Mouse (Mus musculus) forebrain, embryonic 15.5 days (tissue): ENCODE data around the gene Rprd2. TPM values are rescaled to one million over a fixed set of nuclear protein-coding genes. Genes with fewer than 3 reads are reported as not detected.
"Not testable (repeated sequence)": the region's sequence is repeated elsewhere in the genome, so short reads cannot be mapped to it uniquely, and the experiment has no call there.

Experiments used
- ATAC-seq: fragments of 200-750 bp; cut with Nextera tagmentation; replicated peaks from 2 replicates; pipeline ENCODE4 v1.8.0; 2017; ENCODE audit warnings: mild to moderate bottlenecking, moderate TSS enrichment, moderate library complexity
- H3K27ac ChIP-seq: fragments of 300-500 bp; sonication (generic); replicated peaks from 2 replicates; pipeline ENCODE4 v1.5.1; 2015; ENCODE audit warnings: mild to moderate bottlenecking, inconsistent platforms
- H3K27me3 ChIP-seq: fragments of 300-500 bp; sonication (generic); 2 replicates; pipeline ENCODE4 v1.6.1; 2015; ENCODE audit warnings: inconsistent platforms
- H3K36me3 ChIP-seq: fragments of 300-500 bp; sonication (generic); 2 replicates; pipeline ENCODE4 v1.6.1; 2015; ENCODE audit warnings: mild to moderate bottlenecking, inconsistent platforms
- H3K4me1 ChIP-seq: fragments of 300-500 bp; sonication (generic); 2 replicates; pipeline ENCODE4 v1.6.1; 2015; ENCODE audit warnings: inconsistent platforms
- H3K4me2 ChIP-seq: fragments of 300-500 bp; sonication (generic); replicated peaks from 2 replicates; pipeline ENCODE4 v1.6.1; 2015; ENCODE audit warnings: mild to moderate bottlenecking, inconsistent platforms
- H3K4me3 ChIP-seq: fragments of 300-500 bp; sonication (generic); 2 replicates; pipeline ENCODE4 v1.5.1; 2015; ENCODE audit warnings: mild to moderate bottlenecking, inconsistent platforms
- H3K9ac ChIP-seq: fragments of 300-500 bp; sonication (generic); replicated peaks from 2 replicates; pipeline ENCODE4 v1.6.1; 2015; ENCODE audit warnings: mild to moderate bottlenecking, inconsistent platforms
- H3K9me3 ChIP-seq: fragments of 300-500 bp; sonication (generic); 2 replicates; pipeline ENCODE4 v1.6.1; 2016; ENCODE audit warnings: inconsistent platforms
- WGBS: fragments of 180-500 bp; shearing (Covaris S2); methylation state at CpG from one replicate; pipeline ENCODE4 v1.1.7; 2015; ENCODE audit warnings: mixed read lengths; 5-methylcytosine and 5-hydroxymethylcytosine counted together
- polyA plus RNA-seq: library from polyadenylated mRNA; unstranded; fragments of >200 nt; fragmentation: Nextera tagmentation; extraction: Ambion mirVana; gene quantifications from 2 replicates; pipeline ENCODE4 v1.2.1, GENCODE M21; 2015

The Rprd2 gene
- polyA plus RNA-seq = 21.9 and 22.1 TPM in 2 replicates

DNA sequence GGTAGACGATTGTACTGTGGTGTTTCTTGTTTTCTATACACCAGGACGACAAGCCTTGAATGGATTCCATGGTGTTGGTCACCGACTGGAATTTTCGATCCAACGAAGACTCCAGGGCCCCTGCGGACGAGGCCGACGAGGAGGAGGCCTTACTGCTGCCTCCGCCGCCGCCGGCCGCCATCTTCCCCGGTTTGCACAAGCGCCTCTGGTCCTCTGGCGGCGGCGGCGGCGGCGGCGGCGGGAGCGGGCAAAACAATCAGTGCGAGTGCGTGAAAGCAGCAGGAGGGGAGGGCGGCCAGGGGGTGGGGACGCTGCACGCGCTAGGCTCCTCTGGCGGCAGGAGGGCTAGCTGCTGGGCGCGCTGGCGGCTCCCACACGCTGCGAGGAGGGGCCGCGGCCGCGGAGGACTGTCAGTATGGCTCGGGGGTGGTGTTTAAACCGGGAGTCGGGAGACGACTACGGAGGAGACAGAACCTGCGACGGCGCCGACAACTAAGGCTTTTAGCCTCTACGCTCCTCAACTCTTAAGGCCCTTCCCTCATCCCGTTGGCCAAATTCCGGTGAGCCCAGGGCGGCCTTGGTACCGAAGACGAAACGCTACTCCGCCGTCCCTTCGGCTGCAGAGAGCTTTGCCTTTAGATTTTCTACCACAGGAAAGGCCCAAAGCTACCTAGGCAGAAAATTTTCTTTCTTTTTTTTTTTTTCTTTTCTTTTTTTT is at the start of gene Rprd2:
Rprd2 (minus strand) TSS at position 293 of the 718 bp plus-strand sequence.
- Histone ChIP-seq H3K27me3 (no peaks in the 10 kb centered on the region), H3K4me3 (peak within 1 kb of the TSS; percentile 86), H3K36me3 (no peaks in the 10 kb centered on the region), H3K4me2 (peak within 1 kb of the TSS; percentile 52), H3K27ac (peak within 1 kb of the TSS; percentile 100), H3K9me3 (no peaks in the 10 kb centered on the region), H3K4me1 (peaks cover 34% of the 10 kb centered on the region), H3K9ac (peak within 1 kb of the TSS; percentile 95)
- peak; percentile 59 for ATAC-seq
- under 1% methylated on average over 59 of the region's 60 CpGs for WGBS

DNA sequence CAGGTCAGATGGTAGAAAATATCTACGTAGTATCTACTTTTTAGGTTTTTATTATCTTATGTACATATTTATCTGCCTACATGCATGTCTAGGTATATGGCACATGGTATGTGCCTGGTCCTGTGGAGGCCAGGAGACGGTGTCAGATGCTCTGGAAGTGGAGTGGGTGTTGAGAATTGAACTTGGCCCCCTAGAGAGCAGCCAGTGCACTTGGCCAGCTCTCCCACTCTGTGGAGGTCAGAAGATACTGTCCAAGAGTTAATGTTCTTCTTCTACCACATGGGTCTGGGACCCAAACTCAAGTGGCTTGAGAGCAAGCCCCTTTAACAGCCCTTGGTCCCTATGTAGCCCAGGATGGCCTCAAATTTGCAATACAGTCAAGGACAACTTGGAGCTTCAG is 48.7 kb upstream of the Rprd2 start:
- Histone ChIP-seq H3K9me3 (no peaks in the 10 kb centered on the region), H3K4me1 (peaks cover 14% of the 10 kb centered on the region), H3K9ac (no peak overlapping the region), H3K27me3 (no peaks in the 10 kb centered on the region), H3K27ac (no peak overlapping the region), H3K36me3 (peaks cover 28% of the 10 kb centered on the region; the same call in 1 of the 2 replicates), H3K4me2 (no peak overlapping the region), H3K4me3 (no peak overlapping the region)
- 92% methylated on average over 2 of the region's 2 CpGs for WGBS
- ATAC-seq = no peak

DNA sequence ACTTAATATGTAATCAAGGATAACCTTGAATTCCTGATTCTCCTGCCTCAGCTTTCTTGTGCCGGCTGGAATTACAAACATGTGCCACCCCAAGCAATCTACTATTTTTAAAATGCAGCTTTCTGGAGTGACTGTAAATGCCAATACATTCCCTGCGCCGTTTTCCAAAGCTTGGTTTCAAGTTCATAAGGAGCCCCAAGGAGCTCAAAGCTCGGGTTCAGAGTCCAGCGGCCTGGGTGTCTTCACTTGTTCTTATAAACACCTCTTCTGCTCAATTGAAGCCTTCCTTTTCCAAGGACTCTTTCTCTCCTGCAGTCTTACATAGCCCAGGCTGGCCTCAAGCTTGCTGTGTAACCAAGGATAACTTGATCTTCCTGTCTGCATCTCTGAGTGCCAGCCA is 47.4 kb upstream of the Rprd2 start:
- Histone ChIP-seq H3K4me2 (no peak overlapping the region), H3K9ac (no peak overlapping the region), H3K4me3 (no peak overlapping the region), H3K36me3 (peaks cover 31% of the 10 kb centered on the region; the same call in 1 of the 2 replicates), H3K9me3 (no peaks in the 10 kb centered on the region), H3K27ac (no peak overlapping the region), H3K27me3 (no peaks in the 10 kb centered on the region), H3K4me1 (peaks cover 8% of the 10 kb centered on the region)
- WGBS = 92% methylated on average over 5 of the region's 5 CpGs
- no peak for ATAC-seq

DNA sequence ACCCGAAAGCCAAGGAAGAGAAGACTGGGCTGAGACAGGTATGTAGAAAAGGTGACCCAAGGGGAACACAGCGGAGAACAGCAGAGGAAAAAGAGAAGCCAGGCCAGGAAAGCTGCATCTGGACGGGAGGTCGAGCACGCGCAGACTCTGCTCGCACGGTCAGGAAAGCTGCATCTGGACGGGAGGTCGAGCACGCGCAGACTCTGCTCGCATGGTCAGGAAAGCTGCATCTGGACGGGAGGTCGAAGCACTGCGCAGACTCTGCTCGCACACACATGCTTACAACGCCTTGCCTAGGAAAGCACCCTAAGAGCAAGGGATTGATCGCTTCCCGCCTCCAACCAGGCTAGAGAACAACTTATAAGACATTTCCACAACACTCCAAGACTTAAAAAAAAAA is 46.9 kb upstream of the Rprd2 start:
- Histone ChIP-seq H3K4me2 (no peak overlapping the region), H3K27me3 (no peaks in the 10 kb centered on the region), H3K4me3 (no peak overlapping the region), H3K4me1 (peaks cover 5% of the 10 kb centered on the region), H3K27ac (no peak overlapping the region), H3K9ac (no peak overlapping the region), H3K9me3 (no peaks in the 10 kb centered on the region), H3K36me3 (peaks cover 31% of the 10 kb centered on the region; the same call in 1 of the 2 replicates)
- ATAC-seq = no peak
- 91% methylated on average over 20 of the region's 20 CpGs for WGBS

DNA sequence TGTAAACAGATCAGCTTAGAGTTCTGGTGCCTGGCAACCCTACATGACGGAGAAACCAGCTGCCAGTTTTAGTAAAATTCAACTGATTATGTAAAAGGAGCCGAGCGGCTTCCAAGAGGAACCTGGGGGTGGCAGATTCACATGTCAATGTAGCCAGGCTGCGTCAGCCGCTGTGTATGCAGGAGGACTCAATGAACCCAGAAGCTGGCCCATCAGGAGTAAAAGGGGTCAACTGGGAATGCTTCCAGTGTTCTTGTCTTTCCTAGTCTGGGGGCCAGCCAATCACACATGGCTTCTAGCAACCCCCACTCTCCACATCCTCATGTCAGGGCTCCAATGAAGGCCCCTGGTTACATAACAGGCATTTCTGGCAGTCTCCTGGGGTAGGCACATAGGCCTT is 46.4 kb upstream of the Rprd2 start:
- H3K9ac ChIP-seq = no peak overlapping the region
- H3K36me3 ChIP-seq = peaks cover 31% of the 10 kb centered on the region; the same call in 1 of the 2 replicates
- H3K4me2 ChIP-seq = no peak overlapping the region
- H3K4me1 ChIP-seq = no peaks in the 10 kb centered on the region
- H3K4me3 ChIP-seq = no peak overlapping the region
- ATAC-seq = no peak
- 93% methylated on average over 5 of the region's 5 CpGs for WGBS
- H3K9me3 ChIP-seq = no peaks in the 10 kb centered on the region
- H3K27me3 ChIP-seq = no peaks in the 10 kb centered on the region
- no peak overlapping the region for H3K27ac ChIP-seq

DNA sequence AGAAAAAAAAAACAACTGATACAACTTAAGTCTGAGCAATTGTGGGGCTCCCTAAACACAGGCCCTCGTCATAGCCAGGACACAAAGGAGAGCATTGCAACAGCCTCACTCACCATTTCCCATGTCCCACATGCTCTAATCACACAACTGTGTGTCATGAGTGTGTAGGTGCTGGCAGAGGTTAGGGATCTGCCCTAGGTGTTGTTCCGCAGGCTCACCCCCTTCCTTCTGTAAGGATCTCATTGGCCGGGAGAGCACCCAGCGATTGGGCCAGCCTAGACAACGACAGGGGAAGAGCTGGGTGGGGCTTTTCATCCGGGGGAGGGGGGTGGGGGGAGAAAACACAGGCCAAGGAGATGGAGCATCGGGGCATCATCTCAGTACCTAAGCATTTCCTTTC is 44.9 kb upstream of the Rprd2 start:
- H3K4me2 ChIP-seq = no peak overlapping the region
- no peak overlapping the region for H3K27ac ChIP-seq
- H3K36me3 ChIP-seq = peaks cover 23% of the 10 kb centered on the region; the same call in 1 of the 2 replicates
- no peak overlapping the region for H3K9ac ChIP-seq
- no peaks in the 10 kb centered on the region for H3K27me3 ChIP-seq
- ATAC-seq = no peak
- H3K4me1 ChIP-seq = no peaks in the 10 kb centered on the region
- no peak overlapping the region for H3K4me3 ChIP-seq
- no peaks in the 10 kb centered on the region for H3K9me3 ChIP-seq
- 76% methylated on average over 7 of the region's 7 CpGs for WGBS

DNA sequence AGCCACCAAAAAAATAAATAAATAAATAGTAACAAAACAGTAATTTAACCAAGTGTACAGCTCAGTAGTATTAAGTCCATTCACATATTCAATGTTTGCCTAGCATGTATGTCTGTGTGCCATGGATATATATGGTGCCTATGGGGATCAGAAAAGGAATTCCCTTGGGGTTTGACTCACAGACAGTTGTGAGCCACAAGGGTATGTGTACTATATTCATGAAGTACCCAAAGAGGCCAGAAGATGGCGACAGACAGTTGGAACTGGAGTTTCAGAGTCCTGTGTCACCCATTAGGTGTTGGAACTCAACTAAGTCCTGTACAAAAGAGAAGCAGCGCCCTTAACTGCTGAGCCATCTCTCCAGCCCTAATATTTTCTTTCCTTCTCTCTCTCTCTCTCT is 43.1 kb upstream of the Rprd2 start:
- H3K4me2 ChIP-seq = no peak overlapping the region
- ATAC-seq = 0 out of 2 replicates have a peak, but pooled peaks have one; percentile 46
- H3K36me3 ChIP-seq = peaks cover 15% of the 10 kb centered on the region; the same call in 1 of the 2 replicates
- H3K27me3 ChIP-seq = no peaks in the 10 kb centered on the region
- H3K9me3 ChIP-seq = no peaks in the 10 kb centered on the region
- no peak overlapping the region for H3K27ac ChIP-seq
- no peak overlapping the region for H3K4me3 ChIP-seq
- no peaks in the 10 kb centered on the region for H3K4me1 ChIP-seq
- 27% methylated on average over 2 of the region's 2 CpGs for WGBS
- H3K9ac ChIP-seq = no peak overlapping the region

DNA sequence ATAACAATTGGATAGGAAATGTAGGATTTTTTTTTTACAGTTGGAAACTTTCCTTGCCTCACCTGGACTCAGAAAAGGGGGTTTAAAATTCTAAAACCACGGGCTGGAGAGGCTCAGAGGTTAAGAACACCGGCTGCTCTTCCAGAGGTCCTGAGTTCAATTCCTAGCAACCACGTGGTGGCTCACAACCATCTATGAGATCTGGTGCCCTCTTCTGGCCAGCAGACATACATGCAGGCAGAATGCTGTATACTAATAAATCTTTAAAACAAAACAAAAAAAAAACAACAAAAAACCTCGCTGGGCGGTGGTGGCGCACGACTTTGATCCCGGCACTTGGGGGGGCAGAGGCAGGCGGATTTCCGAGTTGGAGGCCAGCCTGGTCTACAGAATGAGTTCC is 42.6 kb upstream of the Rprd2 start:
- H3K4me2 ChIP-seq = no peak overlapping the region
- WGBS = 79% methylated on average over 10 of the region's 10 CpGs

DNA sequence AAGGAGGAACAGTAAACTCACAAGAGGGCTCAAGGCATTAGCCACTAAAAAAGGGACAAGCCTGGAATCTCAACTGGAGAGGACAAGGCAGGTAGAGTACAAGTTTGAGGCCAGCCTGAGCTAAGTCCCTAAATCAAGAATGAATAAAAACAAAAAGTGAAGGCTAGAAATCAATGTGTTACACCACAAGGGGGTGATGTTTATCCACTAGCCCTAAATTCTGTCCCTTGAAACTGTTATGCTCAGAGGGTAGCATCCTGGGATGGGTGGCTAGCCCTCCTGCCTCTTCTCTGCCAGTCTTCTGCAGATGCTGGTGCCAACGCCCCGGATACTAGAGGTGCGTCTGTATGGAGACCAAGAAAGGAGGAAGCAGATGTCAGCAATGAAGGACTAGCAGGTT is 41.7 kb upstream of the Rprd2 start:
- Histone ChIP-seq H3K27me3 (no peaks in the 10 kb centered on the region), H3K4me1 (peaks cover 7% of the 10 kb centered on the region), H3K4me2 (no peak overlapping the region), H3K27ac (no peak overlapping the region), H3K9ac (no peak overlapping the region), H3K4me3 (no peak overlapping the region), H3K36me3 (peaks cover 12% of the 10 kb centered on the region; the same call in 1 of the 2 replicates), H3K9me3 (no peaks in the 10 kb centered on the region)
- WGBS = 85% methylated on average over 3 of the region's 3 CpGs
- no peak for ATAC-seq

More for the DNA sequence above, 42.6 kb upstream of the Rprd2 start:
- Histone ChIP-seq H3K4me3 (no peak overlapping the region), H3K27ac (no peak overlapping the region), H3K36me3 (peaks cover 15% of the 10 kb centered on the region; the same call in 1 of the 2 replicates), H3K9ac (no peak overlapping the region), H3K4me1 (peaks cover 4% of the 10 kb centered on the region), H3K27me3 (no peaks in the 10 kb centered on the region), H3K9me3 (no peaks in the 10 kb centered on the region)
- no peak for ATAC-seq

DNA sequence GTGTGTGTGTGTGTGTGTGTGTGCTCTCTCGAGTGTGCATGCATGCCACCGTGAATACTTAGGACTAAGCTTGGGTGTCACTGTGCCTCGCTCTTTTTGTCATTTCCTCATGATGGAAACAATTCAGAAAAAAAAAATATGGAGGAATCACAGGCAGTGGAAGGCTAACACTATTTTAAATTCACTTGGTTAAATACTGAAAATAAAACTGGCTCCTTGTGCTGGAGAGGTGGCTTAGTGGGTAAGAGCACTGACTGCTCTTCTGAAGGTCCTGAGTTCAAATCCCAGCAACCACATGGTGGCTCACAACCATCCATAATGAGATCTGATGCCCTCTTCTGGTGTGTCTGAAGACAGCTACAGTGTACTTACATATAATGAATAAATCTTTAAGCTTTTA is 39.6 kb upstream of the Rprd2 start:
- not testable (repeated sequence) for ATAC-seq, H3K4me3 ChIP-seq, H3K27ac ChIP-seq, H3K9ac ChIP-seq, H3K4me2 ChIP-seq, H3K27me3 ChIP-seq, H3K36me3 ChIP-seq, H3K9me3 ChIP-seq
- 91% methylated on average over 3 of the region's 3 CpGs for WGBS
- H3K4me1 ChIP-seq = peaks cover 18% of the 10 kb centered on the region

DNA sequence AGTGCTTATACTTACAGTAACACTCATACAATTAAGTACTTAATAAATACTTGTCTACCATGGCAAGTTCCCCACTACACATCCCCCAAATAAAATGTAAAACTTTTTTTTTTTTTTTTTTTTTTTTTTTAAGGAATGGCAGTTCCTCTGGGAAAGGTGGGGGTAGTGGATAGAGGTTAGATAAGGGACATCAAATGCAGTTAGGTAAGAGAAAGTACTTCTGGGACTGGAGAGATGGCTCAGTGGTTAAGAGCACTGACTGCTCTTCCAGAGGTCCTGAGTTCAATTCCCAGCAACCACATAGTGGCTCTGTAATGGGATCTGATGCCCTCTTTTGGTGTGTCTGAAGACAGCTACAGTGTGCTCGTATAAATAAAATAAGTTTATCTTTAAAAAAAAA is 38.4 kb upstream of the Rprd2 start:
- ATAC-seq, H3K9me3 ChIP-seq, H3K27ac ChIP-seq, H3K27me3 ChIP-seq, H3K4me2 ChIP-seq, H3K4me3 ChIP-seq, H3K9ac ChIP-seq: not testable (repeated sequence)
- WGBS = 72% methylated on average over 1 of the region's 1 CpGs
- Histone ChIP-seq H3K36me3 (peaks cover 16% of the 10 kb centered on the region), H3K4me1 (peaks cover 18% of the 10 kb centered on the region)

DNA sequence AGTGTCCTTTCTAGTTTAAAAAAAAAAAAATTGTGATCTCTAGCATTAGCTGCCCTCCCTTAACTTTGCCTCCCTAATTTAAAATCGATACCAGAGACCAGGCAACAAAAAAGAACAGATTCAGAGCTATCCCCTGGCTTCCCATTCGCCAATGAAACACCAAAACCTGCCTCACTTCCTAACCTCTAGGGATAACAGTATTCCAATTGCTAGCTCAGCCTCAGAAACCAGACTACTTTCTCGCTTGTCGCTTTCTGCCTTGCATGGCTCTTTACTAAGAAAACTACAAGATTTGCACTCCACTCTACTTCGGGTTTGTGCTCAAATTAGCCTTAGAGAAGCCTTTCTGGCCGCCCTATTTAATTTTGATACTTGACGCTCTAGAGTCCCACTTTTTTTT is 37.5 kb upstream of the Rprd2 start:
- peak overlapping the region; percentile 95 for H3K4me3 ChIP-seq
- H3K4me2 ChIP-seq = peak overlapping the region; percentile 76
- H3K27ac ChIP-seq = peak overlapping the region; percentile 72
- WGBS = 25% methylated on average over 7 of the region's 7 CpGs
- H3K36me3 ChIP-seq = peaks cover 21% of the 10 kb centered on the region
- no peaks in the 10 kb centered on the region for H3K27me3 ChIP-seq
- peak overlapping the region; percentile 87 for H3K9ac ChIP-seq
- peaks cover 18% of the 10 kb centered on the region for H3K4me1 ChIP-seq
- ATAC-seq = no peak; the same call in 1 of the 2 replicates
- no peaks in the 10 kb centered on the region for H3K9me3 ChIP-seq
